Mouse (Mus musculus): ENCODE measurements around the gene Acrv1. TPM values are rescaled to one million over a fixed set of nuclear protein-coding genes. Genes with fewer than 3 reads are reported as not detected.

Acrv1 gene
- polyA plus RNA-seq (2012; ENCODE audit: low replicate concordance), result not detected in 2 replicates

DNA sequence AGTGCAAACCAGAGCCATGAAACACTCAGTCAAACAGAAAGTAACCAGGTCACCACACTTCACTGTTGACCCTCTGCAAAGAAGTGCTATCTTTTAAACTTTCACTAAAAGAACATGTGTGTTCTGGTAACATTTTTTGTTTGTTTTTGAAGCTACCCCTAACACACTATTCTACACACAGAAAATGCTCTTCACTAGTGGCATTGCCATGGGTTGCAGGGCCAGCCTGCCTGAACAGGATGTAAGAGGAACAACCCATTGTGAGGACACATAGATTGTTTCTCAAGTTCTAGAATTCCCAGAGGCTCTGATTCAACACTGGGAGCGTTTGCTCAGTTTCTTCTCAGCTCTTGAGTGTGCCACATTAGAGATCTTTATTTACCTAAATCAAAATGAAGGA, at the start of gene Acrv1:
TSS of gene Acrv1 (plus strand) at position 301 of the 400 bp plus-strand sequence.

DNA sequence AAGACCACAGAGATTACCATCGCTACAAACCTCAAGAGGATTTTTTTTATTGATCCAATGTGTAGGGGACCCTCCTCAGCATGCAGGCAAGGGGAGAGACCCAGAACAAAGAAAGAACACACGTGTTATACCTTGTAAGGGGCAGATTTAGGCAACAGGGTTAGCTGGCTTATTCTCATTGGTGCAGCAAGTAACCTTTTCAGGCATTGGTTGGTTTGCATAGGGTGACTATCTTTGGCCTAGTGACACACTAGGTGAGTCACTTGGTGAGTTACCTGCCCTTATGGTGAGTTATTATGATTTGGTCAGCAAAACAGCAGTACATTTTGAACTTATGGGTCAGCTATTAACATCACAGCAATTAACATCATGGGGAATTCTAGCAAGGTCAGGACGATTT, 49.7 kb upstream of the Acrv1 start, which contains the start of gene A630095E13Rik:
TSS of gene A630095E13Rik (minus strand) at position 101 of the 400 bp plus-strand sequence.

DNA sequence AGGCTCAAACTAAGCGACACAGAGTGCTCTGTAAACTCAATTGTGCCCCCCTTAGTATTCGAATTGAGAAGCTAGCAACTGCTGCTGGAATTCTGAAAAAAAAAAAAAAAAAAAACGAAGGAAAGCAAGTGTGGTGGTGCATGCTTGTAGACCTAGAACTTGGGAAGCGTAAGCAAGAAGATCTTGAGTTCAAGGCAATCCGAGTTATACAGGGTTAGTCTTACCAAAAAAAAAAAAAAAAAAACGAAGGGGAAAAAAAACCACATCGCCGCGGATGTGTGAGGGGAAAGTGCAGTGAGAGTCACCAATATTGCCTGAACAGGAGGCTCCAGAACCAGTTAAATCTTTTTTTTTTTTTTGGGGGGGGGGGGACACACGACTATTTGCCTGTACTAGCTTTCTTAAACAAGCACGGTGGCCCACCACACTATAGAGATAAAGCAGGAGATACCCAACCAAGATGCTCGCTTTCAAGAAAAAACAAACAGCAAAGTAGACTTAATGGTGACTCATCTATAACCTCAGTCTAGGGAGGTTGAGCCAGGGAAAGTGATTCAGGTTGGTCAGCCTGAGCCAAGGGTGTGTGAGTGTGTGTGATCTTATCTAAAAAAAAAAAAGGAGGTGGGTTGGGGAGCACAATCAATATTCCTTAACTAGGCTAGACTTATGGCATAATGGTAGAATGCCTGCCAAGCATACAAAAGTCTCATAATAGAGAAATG, 34.2 kb downstream of the Acrv1 start, which contains the start of gene Chek1:
TSS of gene Chek1 (minus strand) at position 32 of the 722 bp plus-strand sequence.

Other genes starting within 250 kb of the Acrv1 start
- not detected in 2 replicates for gene Gm9513, start 217.6 kb upstream of the Acrv1 start, polyA plus RNA-seq (2012; ENCODE audit: low replicate concordance)
- gene Gm5615, start 151.3 kb upstream of the Acrv1 start, polyA plus RNA-seq (2012; ENCODE audit: low replicate concordance), result not detected in 2 replicates
- gene Gm17689, start 110.6 kb upstream of the Acrv1 start, polyA plus RNA-seq (2012; ENCODE audit: low replicate concordance), result not detected in 2 replicates
- gene A630095E13Rik, start 49.8 kb upstream of the Acrv1 start, polyA plus RNA-seq (2012; ENCODE audit: low replicate concordance), result not detected in 2 replicates
- 0.80 and 2.7 TPM in 2 replicates for gene Chek1, start 33.8 kb downstream of the Acrv1 start, polyA plus RNA-seq (2012; ENCODE audit: low replicate concordance)
- 0.50 and 4.1 TPM in 2 replicates for gene Stt3a, start 74.5 kb downstream of the Acrv1 start, polyA plus RNA-seq (2012; ENCODE audit: low replicate concordance)
- gene Ei24, start 104.2 kb downstream of the Acrv1 start, polyA plus RNA-seq (2012; ENCODE audit: low replicate concordance), result 36.1 and 52.7 TPM in 2 replicates
- gene Fez1, start 128.6 kb downstream of the Acrv1 start, polyA plus RNA-seq (2012; ENCODE audit: low replicate concordance), result not detected in 2 replicates